Mouse (Mus musculus) cortical plate, adult 2 months (tissue): ENCODE results near the gene Uncx.

Source experiments
- CTCF ChIP-seq: fragments of 200-500 bp; IDR thresholded peaks from 2 replicates; pipeline ENCODE4 v1.5.1; 2011; ENCODE audit warnings: mild to moderate bottlenecking, control low read depth, low read length; ENCODE audit not compliant: insufficient read depth; ENCODE audit errors: extremely low read depth
- POLR2A ChIP-seq: fragments of 200-500 bp; IDR thresholded peaks from 2 replicates; pipeline ENCODE4 v1.6.1; 2011; ENCODE audit warnings: mild to moderate bottlenecking, low read length, control low read depth; ENCODE audit not compliant: insufficient read depth; ENCODE audit errors: extremely low read depth

- TF ChIP-seq CTCF (no peak), POLR2A (no peak)
These were observed 46.4 kb upstream of the Uncx start for GRCm38 (mm10) chr5:139496939-139497338.
